Mouse (Mus musculus) fat pad, adult 2 months (tissue): Measurements from ENCODE around the gene S100z.

Experiments
- DNase-seq: peaks from one replicate; pipeline ENCODE4 v3.0.0-alpha.2; 2011; ENCODE audit warnings: low read depth, low spot score; ENCODE audit errors: extremely low read depth

The S100z gene

GRCm38 (mm10) chr13:95449730-95450129, 28.8 kb downstream of the S100z start:
- no peak for DNase-seq

GRCm38 (mm10) chr13:95444824-95445223, 33.7 kb downstream of the S100z start, which contains the start of gene Crhbp:
Gene Crhbp, minus strand, starts transcription at chr13:95444924.
- DNase-seq: no peak

GRCm38 (mm10) chr13:95444291-95444690, 34.2 kb downstream of the S100z start:
- DNase-seq: no peak

- DNase-seq: no peak
Observed at GRCm38 (mm10) chr13:95443376-95444233, 34.9 kb downstream of the S100z start.

- DNase-seq: no peak
Observed at GRCm38 (mm10) chr13:95442901-95443300, 35.6 kb downstream of the S100z start.

- no peak for DNase-seq
Observed at GRCm38 (mm10) chr13:95439569-95439968, 39.0 kb downstream of the S100z start.

- no peak for DNase-seq
Observed at GRCm38 (mm10) chr13:95431760-95432159, 46.8 kb downstream of the S100z start.

- no peak for DNase-seq
Observed at GRCm38 (mm10) chr13:95427499-95427898, 51.0 kb downstream of the S100z start.
